Mouse (Mus musculus) MEL (cell line): ENCODE results near the gene Cmpk1.

Experiments
- CTCF ChIP-seq, 3 experiments: IDR thresholded peaks in 2 of 3; conservative IDR thresholded peaks in 1 of 3; 2 replicates each; pipeline ENCODE4 v1.5.1; 2011 to 2012; ENCODE audit warnings: low read length in 3 of 3, low read depth in 2 of 3, mild to moderate bottlenecking in 2 of 3, improper control_type of control experiment in 1 of 3, inconsistent platforms in 1 of 3, mixed read lengths in 1 of 3, moderate library complexity in 1 of 3; ENCODE audit not compliant: control insufficient read depth in 1 of 3, insufficient read depth in 1 of 3, poor library complexity in 1 of 3, severe bottlenecking in 1 of 3
- ETS1 ChIP-seq: IDR thresholded peaks from 2 replicates; pipeline ENCODE4 v1.6.1; 2012; ENCODE audit warnings: low read depth, mild to moderate bottlenecking, inconsistent platforms, low read length, improper control_type of control experiment, moderate library complexity
- GATA1 ChIP-seq: IDR thresholded peaks from 2 replicates; pipeline ENCODE4 v1.6.1; 2011; ENCODE audit warnings: low read depth, low read length, improper control_type of control experiment
- JUND ChIP-seq: IDR thresholded peaks from 2 replicates; pipeline ENCODE4 v1.6.1; 2011; ENCODE audit warnings: low read depth, mild to moderate bottlenecking, improper control_type of control experiment, low read length
- MAX ChIP-seq: IDR thresholded peaks from 2 replicates; pipeline ENCODE4 v1.6.1; 2011; ENCODE audit warnings: low read length, improper control_type of control experiment
- MEF2A ChIP-seq: IDR thresholded peaks from 2 replicates; pipeline ENCODE4 v1.6.1; 2014; ENCODE audit warnings: low read depth, mild to moderate bottlenecking, inconsistent platforms, low read length, improper control_type of control experiment; ENCODE audit not compliant: poor library complexity, insufficient replicate concordance, severe bottlenecking; ENCODE audit errors: extremely low read depth
- POLR2A ChIP-seq, 2 experiments: IDR thresholded peaks; 2 replicates each; pipeline ENCODE4 v1.6.1; 2011 to 2012; ENCODE audit warnings: low read length in 2 of 2, mild to moderate bottlenecking in 2 of 2, control low read depth in 1 of 2, improper control_type of control experiment in 1 of 2, low read depth in 1 of 2, moderate library complexity in 1 of 2; ENCODE audit not compliant: control insufficient read depth in 1 of 2, insufficient read depth in 1 of 2, poor library complexity in 1 of 2
- RAD21 ChIP-seq: IDR thresholded peaks from 2 replicates; pipeline ENCODE4 v1.6.1; 2011; ENCODE audit warnings: mild to moderate bottlenecking, low read depth, low read length, improper control_type of control experiment
- SIN3A ChIP-seq: IDR thresholded peaks from 2 replicates; pipeline ENCODE4 v1.6.1; 2012; ENCODE audit warnings: low read length, improper control_type of control experiment, inconsistent platforms
- TAL1 ChIP-seq: IDR thresholded peaks from 2 replicates; pipeline ENCODE4 v1.6.1; 2012; ENCODE audit warnings: mild to moderate bottlenecking, inconsistent platforms, low read length, moderate library complexity, mixed read lengths

DNA sequence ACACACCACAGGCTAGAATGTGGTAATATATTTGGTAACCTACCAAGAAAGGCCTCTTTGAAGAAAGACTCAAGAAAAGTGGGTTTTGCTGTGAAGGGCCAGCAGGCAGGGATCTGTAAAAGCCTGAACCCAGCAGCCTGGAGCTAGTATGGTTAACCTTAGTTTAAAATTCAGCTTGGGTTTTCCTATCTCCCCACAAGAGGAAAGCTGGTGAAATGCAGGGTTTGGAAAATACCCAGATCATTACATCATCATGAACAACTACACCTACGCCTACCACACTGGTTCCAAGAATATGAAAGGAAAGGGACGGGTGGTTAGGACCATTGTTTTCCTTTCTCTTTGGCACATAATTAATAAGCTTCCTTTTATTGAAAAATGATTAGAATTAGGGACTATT, 28.8 kb downstream of the Cmpk1 start:
- TF ChIP-seq CTCF (IDR thresholded peaks at IDR 0.05 in 2 of 3, conservative IDR thresholded peaks at IDR 0.05 in 1 of 3; ENCODE audit: control insufficient read depth in 1 of 3, insufficient read depth in 1 of 3, low read depth in 2 of 3, low read length in 3 of 3, poor library complexity in 1 of 3, severe bottlenecking in 1 of 3): no peak
- no peak for TF ChIP-seq POLR2A (IDR thresholded peaks at IDR 0.05; ENCODE audit: control insufficient read depth in 1 of 2, insufficient read depth in 1 of 2, low read depth in 1 of 2, low read length in 2 of 2, poor library complexity in 1 of 2)
- TF ChIP-seq TAL1: no peak
- TF ChIP-seq JUND: no peak
- TF ChIP-seq RAD21: no peak
- no peak for TF ChIP-seq GATA1
- TF ChIP-seq ETS1: no peak
- TF ChIP-seq MAX: no peak
- TF ChIP-seq SIN3A: no peak
- TF ChIP-seq MEF2A: no peak
